Mouse (Mus musculus) testis, adult 10 weeks (tissue): ENCODE results near the gene Cd55. TPM values are rescaled to one million over a fixed set of nuclear protein-coding genes. Genes with fewer than 3 reads are reported as not detected.

ENCODE experiments used
- polyA plus RNA-seq: library from polyadenylated mRNA; stranded (reverse); fragments of 350-450 nt; fragmentation: Illumina TruSeq; extraction: RNeasy Lipid Tissue Mini Kit (QIAGEN cat#74804); gene quantifications from one replicate; pipeline ENCODE4 v1.2.3, GENCODE M21; 2014; ENCODE audit warnings: low read depth, low replicate concordance

The Cd55 gene
- 79.1 TPM for polyA plus RNA-seq

GRCm38 (mm10) chr1:130462084-130462861 lies at the start of gene Cd55:
TSS of gene Cd55 (minus strand) at chr1:130462744.

GRCm38 (mm10) chr1:130422664-130423111 lies 39.9 kb downstream of the Cd55 start, which contains the start of gene Cd55b:
TSS of gene Cd55b (minus strand) at chr1:130423009.

Other genes with a start within 250 kb of the Cd55 start
- 888 TPM for gene Cd55b, start 39.7 kb downstream of the Cd55 start, polyA plus RNA-seq
- gene Zp3r, start 166.9 kb upstream of the Cd55 start, polyA plus RNA-seq = 239 TPM
- gene C4bp, start 198.9 kb upstream of the Cd55 start, polyA plus RNA-seq = 0.25 TPM